Mouse (Mus musculus) adipocyte (in vitro differentiated cells): ENCODE measurements at regions not wholly inside any gene's neighbourhood (a gene's known extent, or its start where the extent isn't known, plus 50 kb on each side); places are given as distances from the start of the nearest gene placed in this dataset.
A peak's percentile ranks its signal among the peaks of the same experiment; 100 is the strongest.

ENCODE experiments used
- DNase-seq: peaks from one replicate; pipeline ENCODE4 v3.0.0-alpha.2; 2016; ENCODE audit warnings: low spot score

GRCm38 (mm10) chr5:91198620-91199019 is 59.2 kb downstream of the Areg start:
- DNase-seq, result peak; percentile 43

- DNase-seq, result no peak
Measured at GRCm38 (mm10) chr5:91200448-91200847, 61.0 kb downstream of the Areg start.

- peak; percentile 50 for DNase-seq
Measured at GRCm38 (mm10) chr5:91204225-91205005, 65.0 kb downstream of the Areg start.

- no peak for DNase-seq
Measured at GRCm38 (mm10) chr5:91205350-91205880, 66.0 kb downstream of the Areg start.

GRCm38 (mm10) chr5:91206569-91207490 is 67.4 kb downstream of the Areg start:
- peak; percentile 63 for DNase-seq

- DNase-seq, result no peak
Measured at GRCm38 (mm10) chr5:91220174-91220573, 80.8 kb downstream of the Areg start.

GRCm38 (mm10) chr5:91241656-91242055 is 102.3 kb downstream of the Areg start:
- DNase-seq, result no peak

- no peak for DNase-seq
Measured at GRCm38 (mm10) chr5:91247444-91247843, 108.0 kb downstream of the Areg start.

GRCm38 (mm10) chr5:91261895-91262294 is 122.5 kb downstream of the Areg start:
- no peak for DNase-seq

- no peak for DNase-seq
Measured at GRCm38 (mm10) chr5:91262526-91262925, 123.1 kb downstream of the Areg start.

- no peak for DNase-seq
Measured at GRCm38 (mm10) chr5:91270747-91271146, 131.3 kb downstream of the Areg start.

- DNase-seq, result no peak
Measured at GRCm38 (mm10) chr5:91271416-91271815, 131.4 kb downstream of the Btc start.

GRCm38 (mm10) chr5:91274411-91274810 is 128.4 kb downstream of the Btc start:
- DNase-seq, result no peak

- no peak for DNase-seq
Measured at GRCm38 (mm10) chr5:91278466-91278865, 124.3 kb downstream of the Btc start.

- no peak for DNase-seq
Measured at GRCm38 (mm10) chr5:91279464-91279863, 123.3 kb downstream of the Btc start.

- peak; percentile 68 for DNase-seq
Measured at GRCm38 (mm10) chr5:91282969-91283368, 119.8 kb downstream of the Btc start.

GRCm38 (mm10) chr5:91293073-91293472 is 109.7 kb downstream of the Btc start:
- DNase-seq, result no peak

- no peak for DNase-seq
Measured at GRCm38 (mm10) chr5:91294957-91295356, 107.8 kb downstream of the Btc start.

- DNase-seq, result no peak
Measured at GRCm38 (mm10) chr5:91297068-91297467, 105.7 kb downstream of the Btc start.

GRCm38 (mm10) chr5:91302114-91302513 is 100.7 kb downstream of the Btc start:
- no peak for DNase-seq

GRCm38 (mm10) chr5:91302943-91303342 is 99.9 kb downstream of the Btc start:
- no peak for DNase-seq

- no peak for DNase-seq
Measured at GRCm38 (mm10) chr5:91303702-91304101, 99.1 kb downstream of the Btc start.

- DNase-seq, result peak; percentile 28
Measured at GRCm38 (mm10) chr5:91307031-91307430, 95.8 kb downstream of the Btc start.
